Mouse (Mus musculus): ENCODE data around the gene Galm.
A peak's percentile ranks its signal among the peaks of the same experiment; 100 is the strongest.

DNA sequence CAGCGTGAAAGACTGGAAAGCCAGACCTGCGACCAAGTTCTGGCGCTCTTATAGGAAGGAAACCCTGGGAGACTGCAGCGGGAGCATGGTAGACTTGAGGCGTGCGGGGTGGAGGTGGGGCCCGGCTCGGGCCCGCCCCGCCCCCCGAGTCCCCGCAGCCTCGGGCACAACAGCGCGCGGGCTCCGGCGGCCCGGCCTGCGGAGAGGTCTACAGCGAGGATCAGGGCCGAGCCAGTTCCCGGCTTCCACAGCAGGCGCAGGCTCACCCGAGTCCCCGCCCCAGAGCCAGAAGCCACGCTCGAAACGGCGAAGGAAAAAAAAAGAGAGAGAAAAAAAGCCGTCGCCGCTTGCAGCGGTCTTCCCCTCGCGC lies 79.0 kb downstream of the Galm start:
- TF ChIP-seq ZNF384 (IDR thresholded peaks at IDR 0.05; ENCODE audit: low read depth, low read length) (no peak), CTCF (IDR thresholded peaks at IDR 0.05 in 2 of 3, conservative IDR thresholded peaks at IDR 0.05 in 1 of 3; ENCODE audit: control insufficient read depth in 1 of 3, insufficient read depth in 1 of 3, low read depth in 2 of 3, low read length in 3 of 3, poor library complexity in 1 of 3, severe bottlenecking in 1 of 3) (no peak), TBP (IDR thresholded peaks at IDR 0.05; ENCODE audit: low read depth, low read length) (no peak), MXI1 (IDR thresholded peaks at IDR 0.05; ENCODE audit: low read depth, low read length) (peak; percentile 77; the same call in 1 of the 2 replicates), NRF1 (IDR thresholded peaks at IDR 0.05; ENCODE audit: insufficient read depth, low read depth, low read length, poor library complexity, severe bottlenecking) (no peak), TCF12 (IDR thresholded peaks at IDR 0.05; ENCODE audit: low read depth, low read length) (no peak), ZMIZ1 (IDR thresholded peaks at IDR 0.05; ENCODE audit: low read depth, low read length) (no peak), POLR2AphosphoS2 (IDR thresholded peaks at IDR 0.05; ENCODE audit: low read length) (no peak), HCFC1 (IDR thresholded peaks at IDR 0.05; ENCODE audit: low read depth, low read length) (no peak), RCOR1 (IDR thresholded peaks at IDR 0.05; ENCODE audit: low read depth, low read length) (no peak)

Measured in MEL (cell line).